Mouse (Mus musculus) neutrophil, adult 5-6 weeks (primary cell): ENCODE measurements around the gene Zfp185. TPM values are rescaled to one million over a fixed set of nuclear protein-coding genes. Genes with fewer than 3 reads are reported as not detected.
A peak's percentile ranks its signal among the peaks of the same experiment; 100 is the strongest.

Source experiments
- ATAC-seq: fragments of 151-379, 151-347 bp; 2 replicates; pipeline ENCODE4 v1.8.0; 2017; ENCODE audit warnings: mild to moderate bottlenecking, moderate TSS enrichment; ENCODE audit not compliant: insufficient number of reproducible peaks, poor library complexity, low FRiP score, severe bottlenecking; ENCODE audit errors: extremely low read depth
- total RNA-seq: library from RNA; stranded (forward); fragments of 200-1000 nt; gene quantifications from 2 replicates; pipeline ENCODE4 v1.2.3, GENCODE M21; 2017

Zfp185 gene
- total RNA-seq = 0.70 and 1.2 TPM in 2 replicates

DNA sequence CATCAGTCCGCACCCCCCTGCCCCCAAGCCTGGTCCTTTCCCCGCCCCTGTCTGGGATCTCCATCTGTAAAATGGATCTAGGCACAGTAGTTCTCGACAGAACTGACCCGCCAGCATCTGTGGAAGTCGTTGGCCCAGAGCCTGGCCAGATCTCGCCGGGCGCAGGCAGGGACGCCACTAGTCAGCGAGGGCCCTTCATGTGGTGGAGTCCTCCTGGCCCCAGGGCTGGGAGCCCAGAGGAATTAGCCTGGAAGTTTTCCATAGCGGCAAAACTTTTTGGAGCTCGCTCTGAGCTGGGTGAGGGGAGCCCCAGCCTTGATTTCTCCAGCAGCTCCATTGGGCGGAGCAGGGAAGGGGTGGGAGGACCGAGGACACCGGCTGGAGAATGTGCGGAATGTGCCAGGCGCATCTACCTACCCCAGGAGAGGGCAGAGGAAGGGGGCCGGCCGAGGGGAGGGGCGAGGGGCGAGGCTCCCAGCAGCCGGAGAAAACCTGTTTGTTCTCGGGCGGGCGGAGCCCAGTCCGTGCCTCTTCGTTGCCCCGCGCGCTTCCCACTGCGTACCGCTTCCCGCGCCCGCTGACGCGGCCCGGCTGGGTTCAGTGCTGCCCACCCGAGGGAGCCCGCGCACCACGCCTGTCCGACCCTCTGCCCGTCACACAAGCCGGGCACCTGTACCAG lies at the start of gene Zfp185:
TSS of gene Zfp185 (plus strand) at position 499 of the 679 bp plus-strand sequence.
- no peak for ATAC-seq

DNA sequence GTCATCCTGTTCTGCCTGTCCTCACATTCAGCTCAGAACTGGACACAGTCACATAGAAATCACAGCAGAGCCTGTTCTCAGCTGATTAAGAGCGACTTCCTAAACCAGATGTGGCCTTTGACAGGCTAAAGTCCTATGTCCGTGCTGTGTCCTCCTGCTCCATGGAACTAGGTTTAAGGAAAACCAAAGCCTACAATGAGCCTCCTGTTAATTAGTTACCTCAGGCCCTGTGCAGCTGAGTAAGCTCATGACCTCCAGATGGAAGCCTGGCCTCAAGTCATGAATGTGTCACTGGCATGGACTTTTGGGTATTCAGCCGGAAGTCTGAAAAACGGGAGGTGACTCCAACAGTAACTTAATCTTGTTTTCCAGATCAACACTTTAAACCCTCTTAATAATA lies 33.7 kb upstream of the Zfp185 start:
- no peak for ATAC-seq

DNA sequence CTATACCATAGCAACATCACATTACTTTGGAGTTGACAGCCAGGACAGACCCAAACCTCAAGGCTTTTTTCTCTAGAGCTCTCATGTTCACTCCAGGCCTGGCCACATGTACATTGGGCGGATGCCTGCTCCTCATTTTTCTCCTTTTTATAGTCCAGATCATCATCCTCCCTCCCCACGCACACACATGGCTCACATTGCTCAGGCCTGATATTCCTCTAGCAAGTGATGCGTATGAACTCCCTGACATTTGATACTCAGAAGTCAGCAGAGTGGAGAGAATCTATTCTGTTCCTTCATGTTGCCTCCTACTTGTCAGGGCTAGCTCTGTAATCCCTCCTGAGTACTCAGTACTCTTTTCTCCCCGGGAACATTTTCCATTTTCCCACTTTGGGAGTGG lies 30.7 kb upstream of the Zfp185 start:
- no peak for ATAC-seq

DNA sequence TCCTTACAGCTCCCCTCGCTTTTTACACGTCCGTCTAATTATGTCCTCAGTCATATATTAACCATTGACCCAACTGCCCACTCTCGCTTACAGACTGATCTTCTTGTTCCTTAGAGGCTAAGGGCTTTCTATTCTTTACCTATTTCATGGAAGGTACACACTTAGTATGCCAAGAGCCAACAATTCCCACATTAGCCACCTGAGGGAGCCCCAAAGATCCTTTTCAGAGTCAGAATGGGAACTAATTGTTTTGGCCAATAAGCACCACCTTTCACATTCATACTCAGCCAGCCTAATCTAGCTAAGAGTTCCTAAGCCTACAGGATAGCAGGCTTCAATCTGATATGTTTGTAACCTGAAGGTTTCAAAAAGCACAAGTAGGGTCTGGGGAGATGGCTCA lies 26.7 kb upstream of the Zfp185 start:
- ATAC-seq = no peak

DNA sequence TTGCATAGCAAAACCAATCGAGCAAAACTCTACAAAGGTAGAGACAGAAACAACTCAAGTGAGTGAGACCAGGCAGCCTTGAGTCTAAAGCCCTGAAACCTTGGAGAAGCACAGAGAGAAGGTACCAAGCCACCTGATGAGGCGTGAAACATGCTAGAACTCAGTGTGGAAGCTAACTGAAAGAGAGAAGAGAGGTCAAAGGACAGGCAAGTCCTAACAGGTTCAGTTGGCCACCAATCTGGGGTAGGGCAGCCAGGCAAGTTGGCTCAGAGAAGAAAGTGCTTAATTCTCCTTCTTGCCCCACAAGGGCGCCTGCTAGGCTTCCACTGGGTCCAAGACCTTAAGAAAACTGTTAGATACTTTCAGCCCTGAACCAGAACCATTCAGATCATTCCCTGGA lies 25.6 kb upstream of the Zfp185 start:
- ATAC-seq = no peak

DNA sequence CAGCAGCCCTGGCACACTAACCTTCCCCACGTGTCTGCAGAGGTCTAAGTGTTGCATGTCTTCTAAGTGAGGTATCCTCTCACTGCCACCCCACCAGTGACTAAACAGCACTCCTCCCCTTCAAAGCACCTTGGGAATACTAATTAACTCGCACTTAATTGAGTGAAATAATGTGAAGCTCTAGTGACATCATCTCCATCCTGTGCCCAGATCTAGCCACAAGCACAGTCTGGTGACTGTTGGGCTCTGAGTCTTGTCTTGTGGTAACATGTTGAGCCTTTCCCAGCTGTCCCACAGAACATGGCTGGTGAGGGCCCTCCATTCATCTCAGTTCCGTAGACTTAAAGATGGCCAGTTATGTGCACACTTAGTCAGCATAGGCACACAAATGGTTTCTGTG lies 24.4 kb upstream of the Zfp185 start:
- no peak for ATAC-seq

DNA sequence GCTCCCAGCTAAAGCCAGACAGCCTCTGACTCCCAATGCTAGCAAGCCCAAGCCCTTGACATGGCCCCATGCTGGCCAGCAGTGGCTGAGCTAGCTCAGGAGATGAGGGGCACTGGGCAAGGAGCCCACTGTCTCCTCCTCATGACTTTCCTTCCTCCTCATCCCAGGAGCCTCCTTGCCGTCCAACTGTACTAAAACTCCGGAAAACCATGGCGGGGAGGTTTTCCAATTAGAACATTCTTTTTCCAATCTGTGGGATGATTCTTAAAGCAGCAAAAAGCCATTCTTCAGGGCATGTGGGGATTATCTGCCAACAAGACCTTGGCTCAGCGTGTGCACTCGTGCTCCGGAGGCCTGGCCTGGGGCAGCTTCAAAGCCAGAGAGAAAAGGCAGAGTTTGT lies 4.3 kb upstream of the Zfp185 start:
- no peak for ATAC-seq

DNA sequence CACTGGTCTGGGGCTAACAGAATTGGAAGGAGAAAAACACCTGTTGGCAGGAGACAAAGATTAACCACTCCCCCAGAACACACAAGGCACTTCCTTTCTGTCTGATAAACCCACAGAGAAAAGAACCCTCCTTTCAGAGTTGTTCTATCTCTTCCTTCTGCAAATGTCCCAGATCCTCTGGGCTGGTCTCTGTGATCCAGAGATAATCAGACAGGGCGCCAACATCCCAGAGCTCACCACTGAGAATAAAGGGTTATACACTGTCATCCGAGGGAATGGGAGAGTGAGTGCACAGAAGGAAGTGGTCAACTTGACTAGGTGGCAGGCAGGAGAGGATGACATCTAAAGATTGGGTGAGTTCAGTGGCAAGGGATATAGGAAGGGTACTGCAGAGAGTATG lies 1.5 kb upstream of the Zfp185 start:
- ATAC-seq = no peak

DNA sequence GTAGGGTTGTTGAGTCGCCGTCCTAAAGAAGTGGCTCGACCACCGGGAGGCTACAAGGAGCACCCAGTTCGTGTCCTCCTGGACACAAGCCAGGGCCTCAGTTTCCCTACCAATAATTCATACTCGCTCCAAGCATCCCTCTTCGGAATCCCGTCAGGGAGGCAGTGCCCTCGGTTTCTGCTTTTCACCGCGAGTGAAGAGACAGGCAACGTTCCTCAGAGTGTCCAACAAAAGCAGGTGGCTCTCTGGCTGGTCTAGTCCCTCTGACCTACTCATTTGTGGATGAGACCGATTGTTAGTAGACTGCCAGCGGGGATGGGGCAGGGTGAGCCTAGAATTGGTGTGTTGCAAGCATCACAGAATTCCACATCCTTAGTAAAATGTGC lies 374 bp downstream of the Zfp185 start:
- no peak for ATAC-seq

DNA sequence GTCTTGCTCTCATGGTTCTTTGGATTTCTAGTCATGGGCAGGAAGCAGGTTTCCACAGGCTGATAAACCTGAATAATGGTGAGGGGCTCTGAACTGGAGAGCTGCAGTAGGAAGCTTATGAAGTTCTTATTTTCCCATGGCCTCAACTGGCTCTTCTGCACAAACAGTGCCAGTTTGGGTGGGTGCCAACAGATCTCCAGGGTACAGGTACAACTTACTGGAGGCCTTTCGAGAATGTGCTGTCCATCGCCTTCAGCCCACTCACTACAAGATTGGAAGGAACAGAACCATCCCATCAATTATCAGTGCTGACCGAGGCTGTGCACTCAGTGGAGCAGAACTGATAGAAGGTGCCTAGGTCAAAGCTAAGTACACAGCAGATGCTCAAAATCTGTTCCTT lies 1.3 kb downstream of the Zfp185 start:
- no peak for ATAC-seq

DNA sequence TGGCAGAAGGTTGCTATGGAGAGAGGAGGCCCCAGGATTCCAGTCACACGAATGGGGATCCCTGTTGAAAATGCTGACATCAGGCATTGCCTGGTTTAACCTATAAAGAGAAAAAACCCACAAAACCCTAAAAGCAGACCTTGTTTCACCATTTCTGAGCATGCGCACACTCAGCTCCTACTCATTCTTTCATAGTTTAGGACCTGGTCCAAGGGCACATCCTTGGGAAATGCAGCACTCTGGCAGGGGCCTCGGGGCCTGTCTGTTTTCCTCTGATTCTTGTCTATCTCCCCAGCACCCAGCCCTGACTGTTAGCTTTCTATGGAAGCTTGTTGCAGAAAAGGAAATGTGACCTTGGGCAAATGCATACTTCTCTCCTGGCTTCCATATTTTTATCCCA lies 3.4 kb downstream of the Zfp185 start:
- ATAC-seq = no peak

DNA sequence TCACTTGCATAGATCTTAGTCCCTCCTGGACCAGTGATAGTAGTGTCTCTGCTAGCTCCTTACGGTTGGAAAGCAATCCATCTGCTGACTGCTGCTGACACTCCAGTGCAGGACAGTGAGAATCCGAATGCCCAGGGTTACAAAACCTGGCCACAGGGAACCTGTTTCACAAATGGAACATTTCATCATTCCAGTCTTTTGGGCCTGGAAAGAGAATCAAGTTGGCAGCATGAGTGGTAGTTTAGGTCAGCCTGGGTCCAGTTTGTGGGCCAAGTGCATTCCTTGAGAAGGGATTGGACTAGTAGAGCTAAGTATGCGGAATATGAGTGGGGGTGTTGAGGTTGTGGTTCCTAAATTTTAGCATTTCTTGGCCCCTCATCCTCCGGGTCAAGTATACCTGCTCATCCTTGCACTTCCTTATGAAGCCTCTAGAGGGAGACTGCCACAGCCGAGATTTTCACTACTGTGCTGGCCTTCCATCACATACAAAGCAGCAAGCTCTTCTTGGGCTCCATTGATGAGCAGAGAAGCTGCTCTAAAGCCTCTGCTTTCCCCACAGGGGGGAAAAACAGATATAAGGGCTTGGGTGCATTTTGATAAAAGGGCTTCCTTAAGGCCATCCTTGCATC lies 5.3 kb downstream of the Zfp185 start:
- ATAC-seq = no peak

DNA sequence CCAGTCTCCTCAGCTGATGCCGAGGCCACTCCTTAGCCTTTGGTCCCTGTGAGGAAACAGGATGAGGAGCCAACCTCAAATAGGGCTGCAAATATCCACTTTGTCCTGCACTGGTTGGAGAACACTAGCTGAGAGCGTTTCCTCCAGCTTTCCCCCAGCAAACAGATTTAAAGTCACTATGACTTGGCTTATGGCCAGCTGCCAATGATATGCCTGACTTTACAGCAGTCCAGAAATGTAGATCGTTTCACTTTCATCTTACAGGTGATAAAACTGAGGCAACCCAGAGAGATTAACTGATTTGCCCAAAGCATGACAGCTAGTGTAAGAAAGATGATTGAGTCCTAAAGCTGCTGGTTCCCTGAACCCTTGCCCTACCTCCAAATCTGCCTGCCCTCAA lies 8.4 kb downstream of the Zfp185 start:
- no peak for ATAC-seq

DNA sequence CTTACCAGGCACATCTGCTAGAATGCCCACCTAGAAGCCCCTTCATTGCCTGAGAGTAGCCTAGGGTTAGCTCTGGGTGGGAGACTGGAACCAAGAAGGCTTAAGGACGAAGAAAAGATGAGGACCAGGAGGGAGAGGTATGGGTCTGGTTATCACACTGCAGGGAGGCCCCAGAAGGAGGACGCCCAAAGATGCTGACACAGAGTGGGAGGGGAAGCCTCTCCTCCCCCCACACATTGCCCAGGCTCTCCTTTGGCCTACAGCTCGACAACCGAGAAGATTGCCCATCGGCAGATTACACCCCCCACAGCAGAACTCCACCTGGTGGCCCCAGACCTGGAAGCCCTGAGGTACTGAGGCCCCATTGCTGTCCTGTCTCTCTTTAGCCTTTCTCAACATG lies 16.0 kb downstream of the Zfp185 start:
- no peak for ATAC-seq

DNA sequence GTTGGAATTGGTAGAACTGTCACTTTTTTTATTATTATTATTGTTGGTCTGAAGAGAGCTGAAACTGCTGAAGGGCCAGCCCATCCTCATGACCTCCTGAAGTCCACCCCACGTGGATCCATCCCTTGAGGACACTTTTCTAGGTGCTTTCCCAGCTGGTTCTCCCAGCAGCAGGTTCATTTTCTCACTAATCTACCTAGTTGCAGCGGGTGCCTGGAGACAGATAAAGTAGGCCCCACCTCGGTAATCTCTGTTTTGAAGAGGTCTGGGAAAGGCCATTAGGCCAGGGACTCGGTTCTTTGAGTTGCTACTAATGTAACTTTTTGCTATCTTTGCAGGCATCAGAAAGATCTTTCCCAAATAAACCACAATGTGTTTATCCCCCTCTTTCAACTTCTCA lies 18.5 kb downstream of the Zfp185 start:
- ATAC-seq = no peak

DNA sequence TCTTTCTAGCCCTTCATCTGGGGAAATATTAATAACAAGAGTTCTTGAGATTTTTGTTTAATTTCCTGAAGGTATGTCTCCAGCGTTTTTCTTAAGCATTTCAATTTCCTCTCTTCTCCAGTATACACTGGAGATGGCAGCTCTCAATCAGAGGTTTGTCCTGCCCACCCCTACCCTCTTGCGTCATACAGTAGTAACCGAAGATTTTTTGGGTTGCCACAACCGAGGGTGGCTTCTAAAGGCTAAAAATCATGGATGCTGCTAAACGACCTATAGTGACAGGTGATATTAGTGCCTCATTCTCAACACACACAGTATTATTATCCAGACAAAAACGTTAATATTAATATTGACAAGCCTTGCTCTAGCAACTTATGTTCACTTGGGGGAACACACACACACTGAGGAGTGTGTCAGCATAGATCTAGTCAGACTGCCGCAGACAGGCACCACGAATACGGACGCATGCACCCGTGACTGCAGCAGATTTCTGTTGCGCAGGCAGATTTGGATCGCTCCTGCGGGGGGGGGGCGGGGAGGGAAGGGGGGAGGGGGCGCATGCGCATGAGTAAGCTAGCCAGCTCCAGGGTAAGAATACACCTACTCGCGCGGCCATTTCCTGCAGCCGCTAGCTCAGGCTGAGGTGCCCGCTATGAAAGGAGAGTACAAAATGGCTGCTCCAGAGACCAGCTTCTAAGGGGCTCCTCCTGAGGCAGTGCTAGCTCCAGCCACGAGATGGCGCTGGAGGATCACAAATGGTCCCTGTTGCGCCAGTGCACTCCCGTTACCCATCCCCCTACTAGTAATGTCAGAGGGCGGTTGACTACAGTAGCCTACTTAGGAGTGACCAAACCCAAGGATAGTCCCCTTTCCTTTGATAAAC lies 20.7 kb downstream of the Zfp185 start:
- ATAC-seq = peak; percentile 98

DNA sequence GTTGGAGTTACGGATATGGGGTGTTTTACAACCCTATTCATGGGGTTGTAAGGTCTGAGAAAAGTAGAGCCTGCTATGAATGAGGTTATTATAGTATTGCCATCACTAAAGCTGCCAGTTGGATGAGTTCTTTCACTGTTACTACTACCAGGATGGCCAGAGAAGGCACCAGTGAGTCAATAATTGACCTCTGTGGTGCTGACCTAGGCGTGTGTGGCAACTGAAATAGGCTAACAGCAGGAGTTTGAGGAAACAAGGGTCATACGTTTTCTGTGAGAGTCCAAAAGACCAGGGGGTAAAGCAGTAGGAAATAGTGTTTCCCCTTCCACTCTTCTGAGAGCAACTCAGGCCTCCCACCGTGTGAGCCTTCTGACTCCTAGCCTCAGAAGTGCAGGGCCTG lies 25.7 kb downstream of the Zfp185 start:
- ATAC-seq = no peak

DNA sequence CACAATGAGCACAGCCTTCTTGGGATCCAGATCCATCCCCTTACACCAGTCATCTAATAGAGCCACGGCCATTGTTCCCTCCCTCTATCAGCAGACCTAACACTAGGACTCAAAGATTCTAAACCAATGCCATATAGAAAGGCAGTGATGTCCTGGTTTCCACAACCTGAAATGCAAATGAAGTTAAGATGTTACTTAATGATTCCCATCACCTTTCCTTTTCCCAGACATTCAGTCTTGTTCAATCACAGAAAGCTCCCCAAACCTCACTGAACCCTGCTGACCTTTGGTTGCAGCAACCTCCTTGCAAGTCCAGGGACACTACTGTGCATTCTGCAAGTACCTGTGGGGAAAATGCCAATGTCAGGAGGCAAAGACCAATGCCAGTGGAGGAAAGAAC lies 49.9 kb downstream of the Zfp185 start, which contains the start of gene Pnma5:
TSS of gene Pnma5 (minus strand) at position 101 of the 400 bp plus-strand sequence.
- ATAC-seq = no peak

DNA sequence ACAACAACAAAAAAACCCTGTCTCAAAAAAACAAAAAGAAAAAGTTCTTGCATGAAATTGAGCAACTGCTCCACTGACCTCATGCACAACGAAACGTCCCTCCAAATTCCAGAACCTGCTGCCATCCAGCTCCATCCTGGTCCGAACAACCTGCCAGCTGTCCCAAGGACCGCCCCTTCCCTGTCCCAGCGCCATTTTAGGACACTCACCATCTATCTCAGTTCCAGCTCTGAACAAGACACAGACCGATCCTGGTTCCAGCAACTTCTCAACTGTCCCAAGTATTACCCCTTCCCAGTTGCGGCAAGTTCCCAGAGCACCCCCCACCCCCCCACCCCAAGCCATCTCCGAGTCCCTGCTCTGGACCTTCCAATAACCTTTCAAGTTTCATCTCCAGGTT lies 51.7 kb downstream of the Zfp185 start:
- no peak for ATAC-seq

DNA sequence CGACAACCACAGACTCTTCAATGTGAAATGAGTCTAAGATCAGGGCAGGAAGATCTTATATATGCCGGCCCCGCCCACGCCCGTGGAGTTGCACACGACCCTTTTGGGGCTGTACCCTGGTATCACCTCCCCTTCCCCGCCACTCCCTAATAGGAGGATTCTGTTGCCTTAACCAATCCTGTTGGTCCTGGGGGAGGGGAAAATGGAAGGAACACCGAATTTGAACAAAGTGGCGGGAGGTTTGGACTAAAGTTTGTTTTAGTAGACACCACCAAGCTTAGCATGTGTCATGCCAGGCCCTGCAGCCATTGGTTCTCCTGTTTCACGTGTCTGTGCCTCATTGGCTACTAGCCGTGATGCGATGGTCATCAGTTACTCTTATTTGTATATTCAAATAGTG lies 52.5 kb downstream of the Zfp185 start:
- ATAC-seq = no peak
